ENCODE assay signal across 9 mouse cellular contexts in genomic region chr6:114878841-114879520, GRCm38 (mm10).
DNase-seq lines count a peak whose midpoint lies in the region; ATAC-seq and TF ChIP-seq lines count a peak whose summit lies in the region.
"Had no signal": no experiment of that assay in that cellular context is flagged by ENCODE, and none has a peak within 500 bp of the region (broad histone marks: within the 10 kb centered on the region; RNA-seq: fewer than 3 reads in every experiment).

No protein-coding gene starts in this region.

- H3K9ac ChIP-seq in liver, embryonic 15.5 days: no peak overlapping the region
- no peak overlapping the region for H3K9ac ChIP-seq in liver, embryonic 11.5 days (ENCODE audit: low read depth, low read length)
- H3K9ac ChIP-seq in hindbrain, embryonic 13.5 days: no peak overlapping the region
- peak overlapping the region; percentile 8; the same call in 1 of the 2 replicates for H3K9ac ChIP-seq in limb, embryonic 13.5 days
- H3K9ac ChIP-seq: liver, embryonic 14.5 days had no signal

- H3K36me3 ChIP-seq in liver, embryonic 15.5 days (replicated peaks): no peaks in the 10 kb centered on the region
- no peaks in the 10 kb centered on the region for H3K36me3 ChIP-seq in liver, embryonic 11.5 days (ENCODE audit: control insufficient read depth, insufficient read depth, low read length)
- no peaks in the 10 kb centered on the region for H3K36me3 ChIP-seq in hindbrain, embryonic 13.5 days
- peaks cover 5% of the 10 kb centered on the region; the same call in 1 of the 2 replicates for H3K36me3 ChIP-seq in limb, embryonic 13.5 days

- peak overlapping the region; percentile 22; the same call in 1 of the 2 replicates for H3K27ac ChIP-seq in cerebellum, adult 2 months (ENCODE audit: insufficient read depth, low read length)
- H3K27ac ChIP-seq in liver, embryonic 15.5 days (replicated peaks): peak overlapping the region; percentile 41; the same call in 1 of the 2 replicates
- H3K27ac ChIP-seq in liver, embryonic 11.5 days (ENCODE audit: low read depth, low read length): no peak overlapping the region; the same call in 1 of the 2 replicates
- H3K27ac ChIP-seq in hindbrain, embryonic 13.5 days: peak overlapping the region; percentile 48; the same call in 1 of the 2 replicates
- no peak overlapping the region for H3K27ac ChIP-seq in limb, embryonic 13.5 days
- H3K27ac ChIP-seq: liver, embryonic 14.5 days had no signal

- peaks cover 18% of the 10 kb centered on the region for H3K4me1 ChIP-seq in cerebellum, adult 2 months (ENCODE audit: control insufficient read depth, insufficient read depth, low read length)
- peaks cover 100% of the 10 kb centered on the region for H3K4me1 ChIP-seq in liver, embryonic 15.5 days (replicated peaks)
- peaks cover 91% of the 10 kb centered on the region for H3K4me1 ChIP-seq in liver, embryonic 11.5 days (replicated peaks; ENCODE audit: control insufficient read depth, insufficient read depth, low read length)
- H3K4me1 ChIP-seq in hindbrain, embryonic 13.5 days (replicated peaks): peaks cover 99% of the 10 kb centered on the region
- peaks cover 98% of the 10 kb centered on the region for H3K4me1 ChIP-seq in limb, embryonic 13.5 days

- no peak overlapping the region for H3K4me2 ChIP-seq in liver, embryonic 15.5 days
- no peak overlapping the region for H3K4me2 ChIP-seq in liver, embryonic 11.5 days
- no peak overlapping the region for H3K4me2 ChIP-seq in hindbrain, embryonic 13.5 days
- no peak overlapping the region for H3K4me2 ChIP-seq in limb, embryonic 13.5 days (replicated peaks)

- no peak for TF ChIP-seq CTCF in cerebellum, adult 2 months (IDR thresholded peaks at IDR 0.05; ENCODE audit: borderline replicate concordance, insufficient read depth, low read depth, low read length)

- H3K4me3 ChIP-seq in cerebellum, adult 2 months (replicated peaks; ENCODE audit: insufficient read depth, low read depth, low read length): no peak overlapping the region
- H3K4me3 ChIP-seq in liver, embryonic 15.5 days (replicated peaks): no peak overlapping the region
- H3K4me3 ChIP-seq in liver, embryonic 11.5 days (ENCODE audit: low read depth, low read length): no peak overlapping the region
- H3K4me3 ChIP-seq in hindbrain, embryonic 13.5 days: no peak overlapping the region
- H3K4me3 ChIP-seq in limb, embryonic 13.5 days: no peak overlapping the region

- WGBS in cerebellum, adult 2 months: 73% methylated on average over 19 of the region's 19 CpGs
- 71% methylated on average over 19 of the region's 19 CpGs for WGBS in liver, embryonic 15.5 days (ENCODE audit: insufficient replicate concordance)
- 80% methylated on average over 19 of the region's 19 CpGs for WGBS in liver, embryonic 11.5 days
- 70% methylated on average over 19 of the region's 19 CpGs for WGBS in hindbrain, embryonic 13.5 days
- WGBS in limb, embryonic 13.5 days: 88% methylated on average over 19 of the region's 19 CpGs

- TF ChIP-seq POLR2A in cerebellum, adult 2 months (IDR thresholded peaks at IDR 0.05; ENCODE audit: borderline replicate concordance, insufficient read depth, low read length): no peak

- ATAC-seq in liver, embryonic 15.5 days (ENCODE audit: insufficient read depth): no peak
- ATAC-seq in liver, embryonic 11.5 days (replicated peaks; ENCODE audit: low FRiP score): no peak
- no peak for ATAC-seq in hindbrain, embryonic 13.5 days (ENCODE audit: low FRiP score)
- no peak for ATAC-seq in limb, embryonic 13.5 days (ENCODE audit: low FRiP score, low read depth)
- ATAC-seq in megakaryocyte, adult 5-6 weeks (ENCODE audit: poor library complexity, severe bottlenecking): no peak

- H3K27me3 ChIP-seq in cerebellum, adult 2 months (ENCODE audit: control insufficient read depth, insufficient read depth, low read length): no peaks in the 10 kb centered on the region
- no peaks in the 10 kb centered on the region for H3K27me3 ChIP-seq in liver, embryonic 15.5 days
- no peaks in the 10 kb centered on the region for H3K27me3 ChIP-seq in liver, embryonic 11.5 days (replicated peaks; ENCODE audit: control insufficient read depth, insufficient read depth, low read length)
- H3K27me3 ChIP-seq in hindbrain, embryonic 13.5 days: no peaks in the 10 kb centered on the region
- no peaks in the 10 kb centered on the region for H3K27me3 ChIP-seq in limb, embryonic 13.5 days

- H3K9me3 ChIP-seq in liver, embryonic 15.5 days (replicated peaks): no peaks in the 10 kb centered on the region
- H3K9me3 ChIP-seq in liver, embryonic 11.5 days (ENCODE audit: control insufficient read depth, low read length): no peaks in the 10 kb centered on the region
- no peaks in the 10 kb centered on the region for H3K9me3 ChIP-seq in hindbrain, embryonic 13.5 days
- H3K9me3 ChIP-seq in limb, embryonic 13.5 days: no peaks in the 10 kb centered on the region

- no peak for DNase-seq in cerebellum, adult 2 months
- no peak for DNase-seq in cerebellum, postnatal 25 days
- no peak for DNase-seq in liver, embryonic 11.5 days (ENCODE audit: low spot score)
- DNase-seq in urinary bladder, postnatal 36 days (ENCODE audit: low spot score in 2 of 2): no peak

Comparison
In these comparisons a context has a peak if more than half of its experiments do, and no peak if none do; other contexts are left out.
1. H3K27ac ChIP-seq: peak in cerebellum, adult 2 months (single experiment), liver, embryonic 15.5 days (single experiment) and hindbrain, embryonic 13.5 days (single experiment); none in liver, embryonic 11.5 days (single experiment) and limb, embryonic 13.5 days (single experiment).